ENCODE assay signal across 15 mouse cellular contexts in genomic region chr6:12258940-12259481, GRCm38 (mm10).
DNase-seq lines count a peak whose midpoint lies in the region; ATAC-seq and TF ChIP-seq lines count a peak whose summit lies in the region.
"Had no signal": no experiment of that assay in that cellular context is flagged by ENCODE, and none has a peak within 500 bp of the region (broad histone marks: within the 10 kb centered on the region; RNA-seq: fewer than 3 reads in every experiment).

No protein-coding gene starts in this region.

- H3K27me3 ChIP-seq in embryonic facial prominence, embryonic 11.5 days (ENCODE audit: control insufficient read depth, insufficient read depth, low read length) = no peaks in the 10 kb centered on the region
- H3K27me3 ChIP-seq in hindbrain, embryonic 12.5 days = no peaks in the 10 kb centered on the region; the same call in 1 of the 2 replicates
- no peaks in the 10 kb centered on the region for H3K27me3 ChIP-seq in midbrain, embryonic 15.5 days (replicated peaks)
- no peaks in the 10 kb centered on the region for H3K27me3 ChIP-seq in kidney, adult 2 months (replicated peaks; ENCODE audit: control insufficient read depth, insufficient read depth, low read length)
- H3K27me3 ChIP-seq: heart, embryonic 12.5 days had no signal

- H3K36me3 ChIP-seq in embryonic facial prominence, embryonic 11.5 days (replicated peaks; ENCODE audit: control insufficient read depth, insufficient read depth, low read depth, low read length) = no peaks in the 10 kb centered on the region
- H3K36me3 ChIP-seq in hindbrain, embryonic 12.5 days = no peaks in the 10 kb centered on the region
- no peaks in the 10 kb centered on the region for H3K36me3 ChIP-seq in midbrain, embryonic 15.5 days (replicated peaks)
- no peaks in the 10 kb centered on the region for H3K36me3 ChIP-seq in kidney, adult 2 months (ENCODE audit: control insufficient read depth, insufficient read depth, low read length)
- H3K36me3 ChIP-seq: heart, embryonic 12.5 days; limb, embryonic 15.5 days had no signal

- H3K27ac ChIP-seq in embryonic facial prominence, embryonic 11.5 days (replicated peaks; ENCODE audit: low read depth, low read length) = no peak overlapping the region
- H3K27ac ChIP-seq in hindbrain, embryonic 12.5 days = peak overlapping the region; percentile 31
- peak overlapping the region; percentile 74 for H3K27ac ChIP-seq in midbrain, embryonic 15.5 days
- no peak overlapping the region for H3K27ac ChIP-seq in kidney, adult 2 months (ENCODE audit: insufficient read depth, low read depth, low read length)
- H3K27ac ChIP-seq: limb, embryonic 15.5 days had no signal

- H3K4me3 ChIP-seq in embryonic facial prominence, embryonic 11.5 days (ENCODE audit: low read depth, low read length) = no peak overlapping the region
- 0 out of 2 replicates have a peak overlapping the region, but pooled peaks have one; percentile 12 for H3K4me3 ChIP-seq in hindbrain, embryonic 12.5 days
- peak overlapping the region; percentile 19 for H3K4me3 ChIP-seq in midbrain, embryonic 15.5 days
- H3K4me3 ChIP-seq in kidney, adult 2 months (ENCODE audit: insufficient read depth, low read depth, low read length) = no peak overlapping the region
- H3K4me3 ChIP-seq: erythroblast, embryonic 14.5 days; heart, embryonic 12.5 days; limb, embryonic 15.5 days had no signal

- no peak overlapping the region; the same call in 1 of the 2 replicates for H3K4me2 ChIP-seq in embryonic facial prominence, embryonic 11.5 days (ENCODE audit: low read depth, low read length)
- H3K4me2 ChIP-seq in hindbrain, embryonic 12.5 days (replicated peaks) = peak overlapping the region; percentile 42
- peak overlapping the region; percentile 47 for H3K4me2 ChIP-seq in midbrain, embryonic 15.5 days
- H3K4me2 ChIP-seq: heart, embryonic 12.5 days; limb, embryonic 15.5 days; lung, embryonic 14.5 days had no signal

- no peaks in the 10 kb centered on the region for H3K4me1 ChIP-seq in embryonic facial prominence, embryonic 11.5 days (ENCODE audit: control insufficient read depth, insufficient read depth, low read length)
- peaks cover 15% of the 10 kb centered on the region for H3K4me1 ChIP-seq in hindbrain, embryonic 12.5 days
- peaks cover 21% of the 10 kb centered on the region for H3K4me1 ChIP-seq in midbrain, embryonic 15.5 days
- no peaks in the 10 kb centered on the region for H3K4me1 ChIP-seq in kidney, adult 2 months (ENCODE audit: control insufficient read depth, insufficient read depth, low read length)
- H3K4me1 ChIP-seq: heart, embryonic 12.5 days; limb, embryonic 15.5 days had no signal

- H3K9me3 ChIP-seq in embryonic facial prominence, embryonic 11.5 days (replicated peaks; ENCODE audit: control insufficient read depth, low read length) = no peaks in the 10 kb centered on the region
- no peaks in the 10 kb centered on the region for H3K9me3 ChIP-seq in hindbrain, embryonic 12.5 days (replicated peaks)
- H3K9me3 ChIP-seq in midbrain, embryonic 15.5 days = no peaks in the 10 kb centered on the region
- H3K9me3 ChIP-seq: heart, embryonic 12.5 days; limb, embryonic 15.5 days had no signal

- ATAC-seq in embryonic facial prominence, embryonic 11.5 days (replicated peaks; ENCODE audit: insufficient number of reproducible peaks, low FRiP score, low TSS enrichment, low read depth) = peak; percentile 83
- ATAC-seq in hindbrain, embryonic 12.5 days (ENCODE audit: low FRiP score) = peak; percentile 73
- ATAC-seq in midbrain, embryonic 15.5 days (replicated peaks) = peak; percentile 82

- H3K9ac ChIP-seq in embryonic facial prominence, embryonic 11.5 days (replicated peaks; ENCODE audit: low read length) = no peak overlapping the region
- H3K9ac ChIP-seq in hindbrain, embryonic 12.5 days = no peak overlapping the region
- peak overlapping the region; percentile 31 for H3K9ac ChIP-seq in midbrain, embryonic 15.5 days
- H3K9ac ChIP-seq: heart, embryonic 12.5 days; limb, embryonic 15.5 days; lung, embryonic 14.5 days had no signal

- WGBS in embryonic facial prominence, embryonic 11.5 days = 47% methylated on average over 7 of the region's 7 CpGs
- 29% methylated on average over 7 of the region's 7 CpGs for WGBS in hindbrain, embryonic 12.5 days
- WGBS in midbrain, embryonic 15.5 days = 13% methylated on average over 7 of the region's 7 CpGs
- 78% methylated on average over 7 of the region's 7 CpGs for WGBS in kidney, adult 2 months

- peak; percentile 81 for DNase-seq in brain, embryonic 14.5 days (ENCODE audit: low read depth)
- no peak for DNase-seq in embryonic facial prominence, embryonic 11.5 days (ENCODE audit: low spot score)
- no peak for DNase-seq in left cerebral cortex, adult 9 months (ENCODE audit: low spot score in 2 of 2)
- no peak for DNase-seq in kidney, adult 2 months
- no peak for DNase-seq in testis, postnatal 10 days (ENCODE audit: low spot score)
- DNase-seq: adrenal gland, postnatal 14 days; kidney, postnatal 25 days; lung, embryonic 14.5 days; right cerebral cortex, postnatal 14 days; thymus, postnatal 25 days had no signal

- no peak for TF ChIP-seq CTCF in brain, embryonic 14.5 days (IDR thresholded peaks at IDR 0.05; ENCODE audit: borderline replicate concordance, extremely low read depth, insufficient read depth, insufficient read length)
- no peak for TF ChIP-seq CTCF in kidney, adult 2 months (conservative IDR thresholded peaks at IDR 0.05; ENCODE audit: insufficient read depth, insufficient read length, low read depth, low read length)

- TF ChIP-seq POLR2A in brain, embryonic 14.5 days (IDR thresholded peaks at IDR 0.05; ENCODE audit: borderline replicate concordance, extremely low read depth, insufficient read depth, insufficient read length, poor library complexity, severe bottlenecking) = no peak
- no peak for TF ChIP-seq POLR2A in kidney, adult 2 months (IDR thresholded peaks at IDR 0.05; ENCODE audit: low read depth, low read length)

Comparison
In these comparisons a context has a peak if more than half of its experiments do, and no peak if none do; other contexts are left out.
1. H3K27ac ChIP-seq: peak in hindbrain, embryonic 12.5 days (single experiment) and midbrain, embryonic 15.5 days (single experiment); none in embryonic facial prominence, embryonic 11.5 days (single experiment) and kidney, adult 2 months (single experiment).
2. H3K4me3 ChIP-seq: peak in hindbrain, embryonic 12.5 days (single experiment) and midbrain, embryonic 15.5 days (single experiment); none in embryonic facial prominence, embryonic 11.5 days (single experiment) and kidney, adult 2 months (single experiment).
3. Peak in every context shown above with its lines, with median percentiles within 50 percentile points of each other: ATAC-seq.